Mouse (Mus musculus) heart, postnatal 0 days (tissue): Measurements from ENCODE around the gene Hormad1.

Source experiments
- CTCF ChIP-seq: IDR thresholded peaks from 2 replicates; pipeline ENCODE4 v1.5.1; 2016; ENCODE audit warnings: antibody characterized with exemption, control low read depth, low read depth
- EP300 ChIP-seq: IDR thresholded peaks from 2 replicates; pipeline ENCODE4 v1.6.1; 2016; ENCODE audit warnings: antibody characterized with exemption, low read depth

DNA sequence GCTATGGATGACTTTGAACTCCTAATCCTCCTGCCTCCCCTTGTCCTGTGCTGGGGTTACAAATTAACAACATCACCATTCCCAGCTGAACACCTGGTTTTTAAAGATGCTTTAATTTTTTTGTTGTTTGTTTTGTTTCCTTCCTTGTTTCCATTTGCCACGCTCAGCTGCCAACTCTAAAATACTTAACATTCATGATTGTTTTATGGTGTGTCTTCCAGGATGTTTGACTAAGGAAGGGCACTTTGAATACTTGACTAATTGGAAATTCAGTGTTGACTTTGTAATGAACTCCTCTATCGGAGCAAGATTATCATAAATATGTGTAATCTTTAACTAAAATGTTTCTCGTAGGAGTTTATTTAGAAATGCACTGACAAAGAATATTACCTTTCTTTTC is 41.8 kb downstream of the Hormad1 start:
- TF ChIP-seq CTCF: no peak
- no peak for TF ChIP-seq EP300
